Mouse (Mus musculus): ENCODE data around the gene Gm5127.

DNA sequence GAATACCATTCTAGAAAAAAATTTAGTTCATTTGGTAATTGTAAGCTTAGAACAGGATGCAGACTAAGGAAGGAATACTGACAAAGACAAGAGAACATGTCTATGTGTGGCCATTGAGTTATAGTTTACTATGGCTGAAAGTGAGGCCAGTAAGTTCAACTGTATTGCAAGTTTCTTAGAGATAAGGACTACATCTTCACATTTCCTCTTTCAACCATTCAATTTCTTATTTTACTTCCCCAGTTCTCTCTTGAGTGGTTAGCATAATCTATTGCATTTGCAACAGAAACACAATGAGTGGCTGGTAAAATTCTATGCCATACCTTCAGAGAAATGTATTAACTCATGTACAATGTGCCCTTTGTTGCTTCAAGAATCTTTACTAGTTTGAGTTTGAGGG, 10.9 kb downstream of the Gm5127 start:
- TF ChIP-seq POLR2A (IDR thresholded peaks at IDR 0.05; ENCODE audit: borderline replicate concordance, insufficient read depth, low read length) (no peak), CTCF (IDR thresholded peaks at IDR 0.05; ENCODE audit: borderline replicate concordance, insufficient read depth, low read depth, low read length) (no peak)

Data from cerebellum, adult 2 months (tissue).